Mouse (Mus musculus) neural tube, embryonic 14.5 days (tissue): Measurements from ENCODE around the gene Snn. TPM values are rescaled to one million over a fixed set of nuclear protein-coding genes. Genes with fewer than 3 reads are reported as not detected.

Experiments
- ATAC-seq: fragments of 200-750 bp; cut with Nextera tagmentation; 2 replicates; pipeline ENCODE4 v1.8.0; 2017; ENCODE audit warnings: low read depth, mild to moderate bottlenecking, moderate TSS enrichment, moderate library complexity
- H3K27ac ChIP-seq: fragments of 300-500 bp; sonication (generic); 2 replicates; pipeline ENCODE4 v1.5.1; 2014; ENCODE audit warnings: low read depth, mild to moderate bottlenecking, control low read depth, low read length, moderate library complexity, mixed read lengths
- H3K27me3 ChIP-seq: fragments of 300-500 bp; sonication (generic); 2 replicates; pipeline ENCODE4 v1.6.1; 2014; ENCODE audit warnings: low read length; ENCODE audit not compliant: control insufficient read depth, insufficient read depth
- H3K36me3 ChIP-seq: fragments of 300-500 bp; sonication (generic); 2 replicates; pipeline ENCODE4 v1.6.1; 2014; ENCODE audit warnings: low read length, mixed read lengths; ENCODE audit not compliant: control insufficient read depth, insufficient read depth
- H3K4me1 ChIP-seq: fragments of 300-500 bp; sonication (generic); 2 replicates; pipeline ENCODE4 v1.6.1; 2014; ENCODE audit warnings: low read length; ENCODE audit not compliant: control insufficient read depth, insufficient read depth
- H3K4me2 ChIP-seq: fragments of 300-500 bp; sonication (generic); 2 replicates; pipeline ENCODE4 v1.6.1; 2014; ENCODE audit warnings: mild to moderate bottlenecking, low read depth, low read length, control low read depth
- H3K4me3 ChIP-seq: fragments of 300-500 bp; sonication (generic); 2 replicates; pipeline ENCODE4 v1.5.1; 2014; ENCODE audit warnings: low read depth, low read length, control low read depth, mixed read lengths
- H3K9ac ChIP-seq: fragments of 300-500 bp; sonication (generic); replicated peaks from 2 replicates; pipeline ENCODE4 v1.6.1; 2014; ENCODE audit warnings: low read depth, mild to moderate bottlenecking, control low read depth, low read length, mixed read lengths
- H3K9me3 ChIP-seq: fragments of 300-500 bp; sonication (generic); 2 replicates; pipeline ENCODE4 v1.6.1; 2016; ENCODE audit warnings: low read length; ENCODE audit not compliant: control insufficient read depth
- WGBS: fragments of 180-500 bp; shearing (Covaris S2); extraction: QIAGEN DNeasy Blood & Tissue Kit; methylation state at CpG from one replicate; pipeline ENCODE4 v1.1.7; 2014; 5-methylcytosine and 5-hydroxymethylcytosine counted together
- polyA plus RNA-seq: library from polyadenylated mRNA; unstranded; fragments of >200 nt; fragmentation: Nextera tagmentation; extraction: Ambion mirVana; gene quantifications from 2 replicates; pipeline ENCODE4 v1.2.1, GENCODE M21; 2014

Gene Snn
- polyA plus RNA-seq, 1 experiment from 2014 or later: 133 TPM

GRCm38 (mm10) chr16:11086299-11086698 is 25.6 kb downstream of the Snn start:
- Histone ChIP-seq H3K4me3 (no peak overlapping the region), H3K4me1 (no peaks in the 10 kb centered on the region), H3K9me3 (no peaks in the 10 kb centered on the region), H3K27ac (no peak overlapping the region), H3K4me2 (no peak overlapping the region), H3K9ac (no peak overlapping the region), H3K27me3 (no peaks in the 10 kb centered on the region), H3K36me3 (peaks cover 46% of the 10 kb centered on the region)
- ATAC-seq: no peak
- 92% methylated on average over 3 of the region's 3 CpGs for WGBS

GRCm38 (mm10) chr16:11086856-11087588 is 26.3 kb downstream of the Snn start:
- Histone ChIP-seq H3K27ac (no peak overlapping the region), H3K4me2 (no peak overlapping the region), H3K4me3 (no peak overlapping the region), H3K9me3 (no peaks in the 10 kb centered on the region), H3K27me3 (no peaks in the 10 kb centered on the region), H3K9ac (no peak overlapping the region), H3K4me1 (no peaks in the 10 kb centered on the region), H3K36me3 (peaks cover 48% of the 10 kb centered on the region)
- 38% methylated on average over 5 of the region's 5 CpGs for WGBS
- ATAC-seq: peak; percentile 86

- ATAC-seq: no peak
- Histone ChIP-seq H3K4me2 (no peak overlapping the region), H3K27ac (no peak overlapping the region), H3K9ac (no peak overlapping the region), H3K4me3 (no peak overlapping the region), H3K36me3 (peaks cover 29% of the 10 kb centered on the region), H3K9me3 (no peaks in the 10 kb centered on the region), H3K27me3 (no peaks in the 10 kb centered on the region), H3K4me1 (no peaks in the 10 kb centered on the region)
- WGBS: 88% methylated on average over 10 of the region's 10 CpGs
Measured at GRCm38 (mm10) chr16:11090836-11091570, 30.3 kb downstream of the Snn start.

- ATAC-seq: no peak
- H3K27me3 ChIP-seq: no peaks in the 10 kb centered on the region
- peaks cover 29% of the 10 kb centered on the region for H3K36me3 ChIP-seq
- H3K4me2 ChIP-seq: no peak overlapping the region
- WGBS: 71% methylated on average over 4 of the region's 4 CpGs
- H3K9me3 ChIP-seq: no peaks in the 10 kb centered on the region
- H3K4me1 ChIP-seq: no peaks in the 10 kb centered on the region
- no peak overlapping the region for H3K9ac ChIP-seq
- no peak overlapping the region for H3K4me3 ChIP-seq
- H3K27ac ChIP-seq: no peak overlapping the region
Measured at GRCm38 (mm10) chr16:11092061-11092460, 31.3 kb downstream of the Snn start.

GRCm38 (mm10) chr16:11092523-11092922 is 31.8 kb downstream of the Snn start:
- Histone ChIP-seq H3K27me3 (no peaks in the 10 kb centered on the region), H3K9ac (no peak overlapping the region), H3K27ac (no peak overlapping the region), H3K36me3 (peaks cover 29% of the 10 kb centered on the region), H3K4me2 (no peak overlapping the region), H3K4me3 (no peak overlapping the region), H3K9me3 (no peaks in the 10 kb centered on the region), H3K4me1 (no peaks in the 10 kb centered on the region)
- 80% methylated on average over 3 of the region's 3 CpGs for WGBS
- ATAC-seq: no peak

GRCm38 (mm10) chr16:11093717-11094386 is 33.1 kb downstream of the Snn start:
- Histone ChIP-seq H3K4me1 (no peaks in the 10 kb centered on the region), H3K27me3 (no peaks in the 10 kb centered on the region), H3K4me3 (no peak overlapping the region), H3K4me2 (no peak overlapping the region), H3K9me3 (no peaks in the 10 kb centered on the region), H3K9ac (no peak overlapping the region), H3K36me3 (peaks cover 24% of the 10 kb centered on the region), H3K27ac (no peak overlapping the region)
- 93% methylated on average over 13 of the region's 13 CpGs for WGBS
- no peak for ATAC-seq

GRCm38 (mm10) chr16:11097301-11097700 is 36.6 kb downstream of the Snn start:
- H3K4me2 ChIP-seq: no peak overlapping the region
- WGBS: 86% methylated on average over 3 of the region's 3 CpGs
- H3K9me3 ChIP-seq: no peaks in the 10 kb centered on the region
- H3K27ac ChIP-seq: no peak overlapping the region
- peaks cover 4% of the 10 kb centered on the region; the same call in 1 of the 2 replicates for H3K36me3 ChIP-seq
- no peaks in the 10 kb centered on the region for H3K4me1 ChIP-seq
- no peaks in the 10 kb centered on the region for H3K27me3 ChIP-seq
- no peak for ATAC-seq
- H3K4me3 ChIP-seq: no peak overlapping the region
- no peak overlapping the region for H3K9ac ChIP-seq

- no peak overlapping the region for H3K9ac ChIP-seq
- WGBS: 93% methylated on average over 1 of the region's 1 CpGs
- no peaks in the 10 kb centered on the region for H3K4me1 ChIP-seq
- no peak overlapping the region for H3K4me3 ChIP-seq
- H3K9me3 ChIP-seq: no peaks in the 10 kb centered on the region
- ATAC-seq: no peak
- H3K27ac ChIP-seq: no peak overlapping the region
- no peaks in the 10 kb centered on the region for H3K27me3 ChIP-seq
- H3K36me3 ChIP-seq: no peaks in the 10 kb centered on the region
- no peak overlapping the region for H3K4me2 ChIP-seq
Measured at GRCm38 (mm10) chr16:11104905-11105304, 44.2 kb downstream of the Snn start.

- H3K36me3 ChIP-seq: no peaks in the 10 kb centered on the region
- H3K4me1 ChIP-seq: no peaks in the 10 kb centered on the region
- H3K27me3 ChIP-seq: no peaks in the 10 kb centered on the region
- H3K4me2 ChIP-seq: no peak overlapping the region
- WGBS: 68% methylated on average over 4 of the region's 4 CpGs
- H3K4me3 ChIP-seq: no peak overlapping the region
- no peak for ATAC-seq
- H3K27ac ChIP-seq: no peak overlapping the region
- H3K9me3 ChIP-seq: no peaks in the 10 kb centered on the region
- no peak overlapping the region for H3K9ac ChIP-seq
Measured at GRCm38 (mm10) chr16:11109198-11109740, 48.5 kb downstream of the Snn start.
